Mouse (Mus musculus): Measurements from ENCODE around the gene Mef2b. TPM values are rescaled to one million over a fixed set of nuclear protein-coding genes. Genes with fewer than 3 reads are reported as not detected.
A peak's percentile ranks its signal among the peaks of the same experiment; 100 is the strongest.

Gene Mef2b
- under 1 TPM in 2 of 4 experiments, not detected in 2; 0.27 to 0.58 TPM for total RNA-seq (2022)

- peak; percentile 89 to 99 for DNase-seq (ENCODE audit: low spot score in 2 of 2)
Observed at GRCm38 (mm10) chr8:70139026-70139857, at the start of gene Mef2b, which contains the start of the genes Rfxank and Borcs8. Gene Mef2b, plus strand, starts transcription at chr8:70139711. Gene Rfxank, minus strand, starts transcription at chr8:70139154. Gene Borcs8, plus strand, starts transcription at chr8:70139499.

- no peak for DNase-seq (ENCODE audit: low spot score in 2 of 2)
Observed at GRCm38 (mm10) chr8:70092786-70093185, 46.7 kb upstream of the Mef2b start.

- peak in 1 of 2 experiments; percentile 69 for DNase-seq (ENCODE audit: low spot score in 2 of 2)
Observed at GRCm38 (mm10) chr8:70099276-70099675, 40.2 kb upstream of the Mef2b start.

GRCm38 (mm10) chr8:70100241-70100640, 39.3 kb upstream of the Mef2b start:
- DNase-seq (ENCODE audit: low spot score in 2 of 2): peak in 1 of 2 experiments; percentile 64

GRCm38 (mm10) chr8:70104506-70104905, 35.0 kb upstream of the Mef2b start:
- DNase-seq (ENCODE audit: low spot score in 2 of 2): no peak

GRCm38 (mm10) chr8:70104922-70105321, 34.6 kb upstream of the Mef2b start:
- DNase-seq (ENCODE audit: low spot score in 2 of 2): no peak

- no peak for DNase-seq (ENCODE audit: low spot score in 2 of 2)
Observed at GRCm38 (mm10) chr8:70110451-70110850, 29.1 kb upstream of the Mef2b start.

- no peak for DNase-seq (ENCODE audit: low spot score in 2 of 2)
Observed at GRCm38 (mm10) chr8:70111192-70111795, 28.2 kb upstream of the Mef2b start.

- no peak for DNase-seq (ENCODE audit: low spot score in 2 of 2)
Observed at GRCm38 (mm10) chr8:70112401-70113016, 27.0 kb upstream of the Mef2b start.

- no peak for DNase-seq (ENCODE audit: low spot score in 2 of 2)
Observed at GRCm38 (mm10) chr8:70114488-70114887, 25.0 kb upstream of the Mef2b start.

- DNase-seq (ENCODE audit: low spot score in 2 of 2): no peak
Observed at GRCm38 (mm10) chr8:70114892-70115291, 24.6 kb upstream of the Mef2b start.

GRCm38 (mm10) chr8:70117611-70118010, 21.9 kb upstream of the Mef2b start:
- DNase-seq (ENCODE audit: low spot score in 2 of 2): no peak

- DNase-seq (ENCODE audit: low spot score in 2 of 2): peak in 1 of 2 experiments; percentile 85
Observed at GRCm38 (mm10) chr8:70118726-70119700, 20.5 kb upstream of the Mef2b start.

- DNase-seq (ENCODE audit: low spot score in 2 of 2): peak; percentile 89 to 91
Observed at GRCm38 (mm10) chr8:70120667-70121066, 18.8 kb upstream of the Mef2b start, which contains the start of gene Ncan. Gene Ncan, minus strand, starts transcription at chr8:70120873.

GRCm38 (mm10) chr8:70122863-70123262, 16.6 kb upstream of the Mef2b start:
- DNase-seq (ENCODE audit: low spot score in 2 of 2): no peak

GRCm38 (mm10) chr8:70124992-70125391, 14.5 kb upstream of the Mef2b start:
- peak in 1 of 2 experiments; percentile 56 for DNase-seq (ENCODE audit: low spot score in 2 of 2)

- no peak for DNase-seq (ENCODE audit: low spot score in 2 of 2)
Observed at GRCm38 (mm10) chr8:70128435-70128834, 11.1 kb upstream of the Mef2b start.

- peak in 1 of 2 experiments; percentile 87 for DNase-seq (ENCODE audit: low spot score in 2 of 2)
Observed at GRCm38 (mm10) chr8:70129309-70129952, 10.1 kb upstream of the Mef2b start.

GRCm38 (mm10) chr8:70130066-70130465, 9.4 kb upstream of the Mef2b start:
- no peak for DNase-seq (ENCODE audit: low spot score in 2 of 2)

All from left cerebral cortex, adult 8-10 months (tissue).